Mouse (Mus musculus): ENCODE measurements at regions not wholly inside any gene's neighbourhood (a gene's known extent, or its start where the extent isn't known, plus 50 kb on each side); places are given as distances from the start of the nearest gene placed in this dataset.

GRCm38 (mm10) chr9:14115521-14115920 is 159.3 kb upstream of the Sesn3 start:
- H3K27ac ChIP-seq (replicated peaks) = no peak overlapping the region
- WGBS = 81% methylated on average over 3 of the region's 3 CpGs
- ATAC-seq (ENCODE audit: low read depth) = no peak
- H3K4me1 ChIP-seq (replicated peaks) = no peaks in the 10 kb centered on the region
- H3K27me3 ChIP-seq = no peaks in the 10 kb centered on the region
- no peak overlapping the region for H3K9ac ChIP-seq
- no peak overlapping the region for H3K4me3 ChIP-seq
- H3K9me3 ChIP-seq = no peaks in the 10 kb centered on the region
- H3K36me3 ChIP-seq = no peaks in the 10 kb centered on the region
- H3K4me2 ChIP-seq = no peak overlapping the region

GRCm38 (mm10) chr9:14116097-14116840 is 158.6 kb upstream of the Sesn3 start:
- 85% methylated on average over 8 of the region's 8 CpGs for WGBS
- Histone ChIP-seq H3K9me3 (no peaks in the 10 kb centered on the region), H3K4me1 (replicated peaks) (no peaks in the 10 kb centered on the region), H3K9ac (no peak overlapping the region), H3K27me3 (no peaks in the 10 kb centered on the region), H3K4me3 (no peak overlapping the region), H3K27ac (replicated peaks) (no peak overlapping the region), H3K4me2 (no peak overlapping the region), H3K36me3 (no peaks in the 10 kb centered on the region)
- no peak for ATAC-seq (ENCODE audit: low read depth)

GRCm38 (mm10) chr9:14133372-14133771 is 141.5 kb upstream of the Sesn3 start:
- ATAC-seq (ENCODE audit: low read depth) = no peak
- no peak overlapping the region for H3K4me3 ChIP-seq
- WGBS = 94% methylated on average over 5 of the region's 5 CpGs

GRCm38 (mm10) chr9:14134894-14135450 is 139.9 kb upstream of the Sesn3 start:
- Histone ChIP-seq H3K4me1 (replicated peaks) (no peaks in the 10 kb centered on the region), H3K4me3 (no peak overlapping the region), H3K27ac (replicated peaks) (no peak overlapping the region), H3K27me3 (no peaks in the 10 kb centered on the region), H3K9me3 (peaks cover 3% of the 10 kb centered on the region), H3K9ac (no peak overlapping the region), H3K4me2 (no peak overlapping the region), H3K36me3 (no peaks in the 10 kb centered on the region)
- no peak for ATAC-seq (ENCODE audit: low read depth)
- 71% methylated on average over 6 of the region's 6 CpGs for WGBS

More at GRCm38 (mm10) chr9:14133372-14133771, 141.5 kb upstream of the Sesn3 start:
- Histone ChIP-seq H3K27me3 (no peaks in the 10 kb centered on the region), H3K27ac (replicated peaks) (no peak overlapping the region), H3K36me3 (no peaks in the 10 kb centered on the region), H3K4me1 (replicated peaks) (no peaks in the 10 kb centered on the region), H3K4me2 (no peak overlapping the region), H3K9me3 (peaks cover 3% of the 10 kb centered on the region), H3K9ac (no peak overlapping the region)

GRCm38 (mm10) chr9:14141321-14141720 is 133.5 kb upstream of the Sesn3 start:
- Histone ChIP-seq H3K36me3 (no peaks in the 10 kb centered on the region), H3K9me3 (no peaks in the 10 kb centered on the region), H3K9ac (no peak overlapping the region), H3K4me2 (no peak overlapping the region), H3K27ac (replicated peaks) (no peak overlapping the region), H3K27me3 (no peaks in the 10 kb centered on the region), H3K4me1 (replicated peaks) (no peaks in the 10 kb centered on the region), H3K4me3 (no peak overlapping the region)
- no peak for ATAC-seq (ENCODE audit: low read depth)
- WGBS = 94% methylated on average over 4 of the region's 4 CpGs

GRCm38 (mm10) chr9:14143988-14144387 is 130.9 kb upstream of the Sesn3 start:
- H3K9me3 ChIP-seq = no peaks in the 10 kb centered on the region
- no peaks in the 10 kb centered on the region for H3K4me1 ChIP-seq (replicated peaks)
- 43% methylated on average over 2 of the region's 2 CpGs for WGBS
- H3K4me3 ChIP-seq = no peak overlapping the region
- H3K36me3 ChIP-seq = no peaks in the 10 kb centered on the region
- H3K9ac ChIP-seq = no peak overlapping the region
- ATAC-seq (ENCODE audit: low read depth) = no peak
- no peaks in the 10 kb centered on the region for H3K27me3 ChIP-seq
- no peak overlapping the region for H3K27ac ChIP-seq (replicated peaks)
- H3K4me2 ChIP-seq = no peak overlapping the region

GRCm38 (mm10) chr9:14147088-14147487 is 127.8 kb upstream of the Sesn3 start:
- Histone ChIP-seq H3K36me3 (no peaks in the 10 kb centered on the region), H3K4me1 (replicated peaks) (no peaks in the 10 kb centered on the region), H3K27ac (replicated peaks) (no peak overlapping the region), H3K9me3 (no peaks in the 10 kb centered on the region), H3K4me2 (no peak overlapping the region), H3K27me3 (no peaks in the 10 kb centered on the region), H3K9ac (no peak overlapping the region), H3K4me3 (no peak overlapping the region)
- no peak for ATAC-seq (ENCODE audit: low read depth)
- 92% methylated on average over 7 of the region's 7 CpGs for WGBS

GRCm38 (mm10) chr9:14147731-14148130 is 127.1 kb upstream of the Sesn3 start:
- H3K4me2 ChIP-seq = no peak overlapping the region
- 75% methylated on average over 4 of the region's 4 CpGs for WGBS
- H3K4me1 ChIP-seq (replicated peaks) = no peaks in the 10 kb centered on the region
- no peaks in the 10 kb centered on the region for H3K27me3 ChIP-seq
- no peak overlapping the region for H3K9ac ChIP-seq
- no peak overlapping the region for H3K27ac ChIP-seq (replicated peaks)
- H3K4me3 ChIP-seq = no peak overlapping the region
- ATAC-seq (ENCODE audit: low read depth) = no peak
- no peaks in the 10 kb centered on the region for H3K36me3 ChIP-seq
- H3K9me3 ChIP-seq = no peaks in the 10 kb centered on the region

- H3K9me3 ChIP-seq = no peaks in the 10 kb centered on the region
- H3K4me2 ChIP-seq = no peak overlapping the region
- H3K9ac ChIP-seq = no peak overlapping the region
- H3K4me1 ChIP-seq (replicated peaks) = no peaks in the 10 kb centered on the region
- H3K27me3 ChIP-seq = no peaks in the 10 kb centered on the region
- H3K27ac ChIP-seq (replicated peaks) = no peak overlapping the region
- H3K4me3 ChIP-seq = no peak overlapping the region
- no peak for ATAC-seq (ENCODE audit: low read depth)
- 90% methylated on average over 9 of the region's 9 CpGs for WGBS
- no peaks in the 10 kb centered on the region for H3K36me3 ChIP-seq
Measured at GRCm38 (mm10) chr9:14150288-14150687, 124.6 kb upstream of the Sesn3 start.

DNA sequence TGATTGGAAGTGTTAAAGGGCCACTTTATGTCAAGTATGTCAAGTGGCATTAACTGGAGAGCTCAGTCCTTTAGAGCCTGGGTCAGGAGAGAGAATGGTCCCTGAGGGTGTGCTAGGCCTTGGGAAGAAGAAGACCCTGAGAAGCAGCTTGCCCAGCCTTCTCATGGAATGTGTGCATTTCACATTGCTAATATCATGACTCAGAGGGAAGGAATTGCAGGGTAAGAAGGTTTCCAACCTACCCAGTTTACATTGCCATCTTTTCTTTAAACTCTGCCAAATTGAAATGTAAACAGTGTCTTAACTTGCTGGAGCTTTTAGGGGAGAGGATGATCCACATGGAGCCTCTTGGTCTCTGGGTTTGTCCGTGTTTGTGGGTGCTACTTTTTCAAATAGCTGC is 117.9 kb upstream of the Sesn3 start:
- WGBS = 83% methylated on average over 1 of the region's 1 CpGs
- no peak for ATAC-seq (ENCODE audit: low read depth)
- H3K4me2 ChIP-seq = no peak overlapping the region
- H3K36me3 ChIP-seq = no peaks in the 10 kb centered on the region
- H3K4me3 ChIP-seq = no peak overlapping the region
- no peaks in the 10 kb centered on the region for H3K27me3 ChIP-seq
- H3K9me3 ChIP-seq = no peaks in the 10 kb centered on the region
- no peak overlapping the region for H3K27ac ChIP-seq (replicated peaks)
- H3K4me1 ChIP-seq (replicated peaks) = no peaks in the 10 kb centered on the region
- H3K9ac ChIP-seq = no peak overlapping the region

GRCm38 (mm10) chr9:14158096-14158837 is 116.6 kb upstream of the Sesn3 start:
- Histone ChIP-seq H3K36me3 (no peaks in the 10 kb centered on the region), H3K27me3 (no peaks in the 10 kb centered on the region), H3K9ac (no peak overlapping the region), H3K4me2 (no peak overlapping the region), H3K9me3 (peaks cover 8% of the 10 kb centered on the region; the same call in 1 of the 2 replicates), H3K4me1 (replicated peaks) (no peaks in the 10 kb centered on the region), H3K4me3 (no peak overlapping the region), H3K27ac (replicated peaks) (no peak overlapping the region)
- 53% methylated on average over 9 of the region's 9 CpGs for WGBS
- ATAC-seq (ENCODE audit: low read depth) = no peak

- H3K4me1 ChIP-seq (replicated peaks) = no peaks in the 10 kb centered on the region
- 97% methylated on average over 1 of the region's 1 CpGs for whole genome bisulfite sequencing
- no peak for ATAC-seq (ENCODE audit: low read depth)
- H3K27me3 ChIP-seq = no peaks in the 10 kb centered on the region
- H3K4me3 ChIP-seq = no peak overlapping the region
- H3K9ac ChIP-seq = no peak overlapping the region
- no peak overlapping the region for H3K27ac ChIP-seq (replicated peaks)
- no peak overlapping the region for H3K4me2 ChIP-seq
- no peaks in the 10 kb centered on the region for H3K36me3 ChIP-seq
- peaks cover 10% of the 10 kb centered on the region; the same call in 1 of the 2 replicates for H3K9me3 ChIP-seq
Measured at GRCm38 (mm10) chr9:14160207-14160606, 114.7 kb upstream of the Sesn3 start.
